Mouse (Mus musculus) liver, embryonic 14 days (tissue): ENCODE measurements around the gene Mfsd11. TPM values are rescaled to one million over a fixed set of nuclear protein-coding genes. Genes with fewer than 3 reads are reported as not detected.

Experiments used
- polyA plus RNA-seq: library from polyadenylated mRNA; depleted of rRNA; stranded (reverse); fragments of >200 nt; gene quantifications from 2 replicates; pipeline ENCODE4 v1.2.3, GENCODE M21; 2012; rRNA removed

Gene Mfsd11
- 4.9 and 6.1 TPM in 2 replicates for polyA plus RNA-seq

DNA sequence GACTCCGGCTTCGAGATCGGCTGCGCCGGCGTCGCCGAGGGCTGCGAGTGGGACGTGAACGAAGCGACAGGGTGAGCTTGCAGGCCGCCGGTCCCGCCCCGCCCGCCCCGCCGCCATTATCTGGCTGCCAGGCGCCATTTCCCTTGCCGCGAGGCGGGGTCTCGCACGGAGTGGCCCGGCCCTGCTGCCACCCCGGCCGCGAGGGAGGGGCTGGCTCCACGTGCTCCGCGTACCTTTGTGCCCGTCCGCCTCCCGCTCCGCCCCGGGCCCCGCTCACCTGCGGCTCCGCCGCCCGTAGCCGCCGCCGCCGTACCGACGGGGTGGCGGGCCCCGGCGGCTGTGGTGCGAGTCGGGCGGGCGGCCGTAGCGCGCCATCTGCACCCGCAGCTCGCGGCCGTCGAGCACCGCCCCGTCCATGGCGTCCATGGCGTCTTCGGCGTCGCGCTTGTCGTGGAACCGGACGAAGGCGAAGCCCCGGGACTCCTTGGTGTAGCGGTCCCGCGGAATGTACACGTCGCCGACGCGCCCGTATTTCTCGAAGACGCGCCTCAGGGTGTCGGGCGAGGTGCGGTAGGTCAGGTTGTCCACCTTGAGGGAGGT lies at the start of gene Mfsd11:
Gene Mfsd11, plus strand, starts transcription at position 150 of the 600 bp plus-strand sequence.

DNA sequence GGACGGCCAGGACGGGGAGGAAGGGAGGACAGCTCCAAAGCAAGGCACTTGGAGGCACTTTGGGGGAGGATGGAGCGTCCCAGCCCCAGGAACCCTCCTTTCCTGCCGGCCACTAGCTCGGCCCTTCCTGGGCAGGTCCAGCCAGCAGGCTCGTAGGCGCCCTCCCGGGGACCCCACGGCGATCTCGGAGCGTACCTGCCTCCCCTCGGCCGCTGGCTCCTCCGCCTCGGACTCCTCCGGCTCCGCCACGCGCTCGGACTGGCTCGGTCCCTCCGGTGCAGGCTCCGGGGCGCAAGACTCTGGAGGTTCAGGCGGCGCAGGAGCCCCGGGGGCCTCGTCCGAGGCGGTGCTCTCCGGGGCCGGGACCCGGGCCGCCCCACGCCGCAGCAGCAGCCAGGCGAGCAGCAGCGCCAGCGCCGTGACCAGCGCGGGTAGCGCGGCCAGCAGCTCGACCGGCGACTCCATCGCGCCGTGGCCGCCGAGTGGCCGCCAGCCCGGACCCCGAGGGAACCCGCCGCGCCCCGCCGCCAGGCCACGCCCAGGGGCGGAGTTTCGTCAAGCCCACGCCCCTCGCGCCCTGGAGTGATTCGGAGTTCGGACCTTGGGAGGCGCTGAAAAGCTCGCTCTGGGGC lies 24.6 kb upstream of the Mfsd11 start, which contains the start of gene Mxra7:
Gene Mxra7, minus strand, starts transcription at position 513 of the 632 bp plus-strand sequence.

DNA sequence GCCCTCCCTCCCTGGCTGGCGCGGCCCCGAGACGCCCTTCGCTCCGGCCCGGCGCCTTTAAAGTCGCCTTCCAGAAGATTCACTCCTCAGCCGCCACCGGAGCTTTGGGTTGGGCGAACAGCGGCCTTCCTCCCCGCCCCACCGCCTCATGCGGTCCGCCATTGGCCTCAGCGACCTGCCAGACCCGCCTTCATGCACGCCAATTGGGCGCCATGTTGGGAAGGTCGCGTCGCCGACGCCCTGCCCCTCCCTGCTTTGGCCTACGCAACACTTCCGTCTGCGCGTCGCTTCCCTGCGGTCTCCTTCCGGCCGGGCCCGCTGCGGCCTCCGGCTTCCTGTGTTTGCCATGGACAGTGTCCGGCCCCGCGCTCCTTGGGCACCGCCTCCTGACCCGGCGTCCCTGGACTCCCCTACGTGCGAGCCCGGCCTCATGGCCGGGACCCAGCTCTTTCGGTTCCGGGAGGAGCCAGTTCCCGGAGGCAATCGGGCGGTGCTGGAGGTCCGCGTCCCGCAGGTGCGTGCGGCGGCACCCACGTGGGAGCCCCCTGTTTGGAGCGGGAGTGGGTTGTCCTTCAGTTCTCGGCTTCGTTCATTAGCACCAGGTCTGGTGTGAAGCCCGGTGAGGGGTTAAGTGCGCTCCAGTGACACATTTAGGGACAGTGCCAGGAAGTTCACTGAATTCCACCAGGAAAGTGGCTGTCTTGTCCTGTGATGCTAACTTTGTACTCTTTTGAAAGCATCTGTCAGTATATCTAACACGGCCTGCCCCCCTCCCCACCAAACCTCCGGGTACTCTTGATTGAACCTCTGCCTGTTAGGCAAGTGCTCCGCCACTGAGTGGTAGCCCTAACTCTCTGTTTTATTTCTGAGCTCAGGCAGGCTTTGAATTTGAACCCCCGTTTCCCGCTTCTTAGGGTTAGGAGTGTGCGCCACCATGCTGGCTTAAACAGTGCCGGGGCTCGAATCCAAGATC lies 8.7 kb upstream of the Mfsd11 start, which contains the start of the genes Mettl23 and Jmjd6:
Gene Mettl23, plus strand, starts transcription at position 18 of the 973 bp plus-strand sequence.
Gene Jmjd6, minus strand, starts transcription at position 189 of the 973 bp plus-strand sequence.

DNA sequence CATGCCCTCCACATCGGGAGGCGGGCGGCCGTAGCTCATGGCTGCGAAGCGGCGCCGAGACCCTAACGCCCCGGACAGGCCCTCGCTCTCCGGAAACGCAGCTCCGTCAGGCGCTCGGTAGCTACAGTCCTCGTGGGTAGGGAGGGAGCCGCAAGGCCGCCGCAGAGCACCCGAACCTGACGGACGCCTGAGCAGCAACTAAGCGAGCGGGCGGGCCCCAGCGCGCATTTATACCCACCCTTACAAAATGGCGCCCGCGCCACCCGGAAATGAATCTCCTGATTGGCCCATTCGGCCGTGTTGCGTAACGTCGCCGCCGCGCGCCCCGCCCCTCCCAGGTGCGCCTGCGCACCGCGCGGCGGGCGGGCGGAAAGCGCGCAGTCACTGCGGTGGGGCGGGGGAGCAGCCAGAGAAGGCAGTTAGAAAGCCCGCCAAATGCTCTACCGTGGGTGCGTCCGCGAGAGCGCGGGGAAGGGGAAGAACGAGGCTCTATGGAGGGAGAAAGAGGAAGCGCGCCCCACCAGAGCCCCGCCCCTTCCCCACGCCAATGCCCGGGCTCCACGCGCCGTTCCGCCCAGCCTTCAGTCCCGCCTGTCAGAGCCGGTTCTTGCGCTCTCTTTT lies 761 bp downstream of the Mfsd11 start, which contains the start of gene Srsf2:
Gene Srsf2, minus strand, starts transcription at position 204 of the 621 bp plus-strand sequence.

DNA sequence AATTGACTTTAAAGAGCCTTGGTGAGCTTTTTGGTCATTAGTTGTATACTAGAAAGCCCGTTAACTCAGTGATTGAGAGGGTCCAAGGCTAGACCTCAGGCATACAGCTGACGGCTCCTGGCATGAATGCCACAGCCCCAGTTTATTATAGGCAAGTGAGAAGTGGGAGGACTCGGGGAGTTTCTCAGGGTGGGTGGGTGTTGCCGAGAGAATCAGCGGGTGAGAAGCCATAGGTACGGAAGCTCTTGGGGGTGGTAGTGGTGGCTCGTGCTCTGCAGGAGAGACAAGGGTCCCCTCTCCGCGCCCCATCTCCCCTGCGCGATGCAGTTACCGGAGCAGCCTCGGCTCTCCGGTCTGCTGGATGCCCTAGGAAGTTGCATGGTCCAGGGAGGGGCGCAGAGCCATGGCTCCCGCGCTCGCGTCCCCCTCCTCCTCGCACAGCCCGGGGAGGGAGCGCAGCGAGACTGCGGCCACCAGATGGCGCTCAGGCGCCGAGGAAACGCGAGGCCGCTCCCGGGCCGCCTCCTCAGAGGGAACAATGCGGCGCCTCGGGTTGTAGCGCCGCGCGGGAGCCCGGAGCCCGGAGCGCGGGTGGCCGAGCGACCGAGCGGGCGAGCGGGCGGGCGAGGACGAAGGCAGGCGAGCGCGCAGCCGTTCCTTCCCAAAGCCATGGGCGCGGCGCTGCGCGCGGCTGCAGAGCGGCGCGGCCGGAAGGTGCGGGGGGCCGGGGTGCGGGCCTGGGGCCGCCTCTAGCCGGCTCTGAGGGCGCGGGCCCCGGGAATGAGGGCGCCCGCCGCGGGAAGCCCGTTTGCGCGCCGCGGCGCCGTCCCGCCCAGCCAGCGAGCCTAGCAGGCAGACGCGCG lies 66.3 kb downstream of the Mfsd11 start, which contains the start of gene Mgat5b:
Gene Mgat5b, plus strand, starts transcription at position 541 of the 863 bp plus-strand sequence.

Other genes starting within 250 kb of the Mfsd11 start
- gene Rhbdf2, start 225.4 kb upstream of the Mfsd11 start, polyA plus RNA-seq = 7.1 and 8.3 TPM in 2 replicates
- 0.07 and 0.17 TPM in 2 replicates for gene Prcd, start 198.9 kb upstream of the Mfsd11 start, polyA plus RNA-seq
- 0.38 and 0.50 TPM in 2 replicates for gene Cygb, start 198.1 kb upstream of the Mfsd11 start, polyA plus RNA-seq
- not detected in 2 replicates for gene St6galnac1, start 76.9 kb upstream of the Mfsd11 start, polyA plus RNA-seq
- 0.93 and 1.1 TPM in 2 replicates for gene Mxra7, start 24.4 kb upstream of the Mfsd11 start, polyA plus RNA-seq
- 17.0 and 20.4 TPM in 2 replicates for gene Mettl23, start 9.2 kb upstream of the Mfsd11 start, polyA plus RNA-seq
- 14.9 and 15.5 TPM in 2 replicates for gene Jmjd6, start 9.0 kb upstream of the Mfsd11 start, polyA plus RNA-seq
- gene Srsf2, start 654 bp downstream of the Mfsd11 start, polyA plus RNA-seq = 315 and 345 TPM in 2 replicates
- 0.05 TPM in 1 of 2 replicates, not detected in the other for gene Mgat5b, start 66.4 kb downstream of the Mfsd11 start, polyA plus RNA-seq